8 mouse cellular contexts compared by ENCODE assay signal in genomic region chr3:9400201-9400885, GRCm38 (mm10).
DNase-seq lines count a peak whose midpoint lies in the region; ATAC-seq and TF ChIP-seq lines count a peak whose summit lies in the region.

No protein-coding gene starts in this region.

- H3K4me1 ChIP-seq in hindbrain, postnatal 0 days (ENCODE audit: insufficient read depth, low read length): peaks cover 20% of the 10 kb centered on the region

- 23% methylated on average over 3 of the region's 3 CpGs for WGBS in hindbrain, postnatal 0 days

- ATAC-seq in hindbrain, postnatal 0 days: peak; percentile 63

- no peak overlapping the region for H3K4me3 ChIP-seq in hindbrain, postnatal 0 days (ENCODE audit: low read length)

- no peaks in the 10 kb centered on the region for H3K36me3 ChIP-seq in hindbrain, postnatal 0 days (ENCODE audit: insufficient read depth, low read length)

- DNase-seq in embryo, embryonic 10.5 days (ENCODE audit: low spot score): peak; percentile 83
- DNase-seq in embryo, embryonic 10 days (ENCODE audit: low spot score): no peak
- peak; percentile 74 to 76 for DNase-seq in right cerebral cortex, postnatal 10 days (ENCODE audit: low spot score in 2 of 2)
- no peak for DNase-seq in right cerebral cortex, postnatal 14 days
- DNase-seq in cerebellum, postnatal 36 days: peak; percentile 10 to 39
- peak; percentile 88 for DNase-seq in hindbrain, postnatal 0 days (ENCODE audit: low spot score)
- DNase-seq in lung, postnatal 14 days: peak; percentile 63
- DNase-seq in testis, postnatal 10 days (ENCODE audit: low spot score): no peak

- peak; percentile 53 for TF ChIP-seq CTCF in hindbrain, postnatal 0 days (IDR thresholded peaks at IDR 0.05; ENCODE audit: low read depth)

- H3K4me2 ChIP-seq in hindbrain, postnatal 0 days (ENCODE audit: low read depth, low read length): no peak overlapping the region

- H3K9ac ChIP-seq in hindbrain, postnatal 0 days (replicated peaks; ENCODE audit: low read length): no peak overlapping the region

- H3K9me3 ChIP-seq in hindbrain, postnatal 0 days (ENCODE audit: low read length): no peaks in the 10 kb centered on the region

- H3K27ac ChIP-seq in hindbrain, postnatal 0 days: no peak overlapping the region

- no peaks in the 10 kb centered on the region for H3K27me3 ChIP-seq in hindbrain, postnatal 0 days (ENCODE audit: insufficient read depth, low read length)

Comparison
In these comparisons a context has a peak if more than half of its experiments do, and no peak if none do; other contexts are left out.
1. DNase-seq: peak in embryo, embryonic 10.5 days (single experiment), right cerebral cortex, postnatal 10 days (2 of 2), cerebellum, postnatal 36 days (2 of 2), hindbrain, postnatal 0 days (single experiment) and lung, postnatal 14 days (single experiment); none in embryo, embryonic 10 days (single experiment), right cerebral cortex, postnatal 14 days (single experiment) and testis, postnatal 10 days (single experiment).